Mouse (Mus musculus): ENCODE measurements around the gene Rasip1.
"Not testable (repeated sequence)": the region's sequence is repeated elsewhere in the genome, so short reads cannot be mapped to it uniquely, and the experiment has no call there.

Rasip1 gene

GRCm38 (mm10) chr7:45645591-45645971 is 18.3 kb downstream of the Rasip1 start:
- DNase-seq: no peak

DNA sequence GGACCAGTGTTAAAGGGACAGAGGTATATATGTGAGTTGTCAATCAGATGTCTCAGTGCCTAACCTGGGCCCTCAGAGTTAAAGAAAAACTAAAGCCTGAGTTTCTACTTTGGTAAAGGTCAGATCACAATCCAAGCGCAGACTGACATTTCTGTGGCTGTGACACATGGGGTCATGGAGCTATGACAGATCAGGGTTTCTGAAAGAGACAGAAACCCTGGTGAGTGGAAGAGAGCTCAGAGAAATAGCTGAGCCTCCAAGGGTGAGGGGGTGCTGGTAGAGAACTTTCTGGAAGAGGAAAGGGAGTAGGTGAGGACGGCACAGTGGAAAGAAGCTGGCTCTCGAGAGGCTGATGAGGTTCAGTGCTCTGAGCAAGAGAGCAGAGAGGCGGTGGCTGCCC is 19.4 kb downstream of the Rasip1 start:
- DNase-seq: no peak

DNA sequence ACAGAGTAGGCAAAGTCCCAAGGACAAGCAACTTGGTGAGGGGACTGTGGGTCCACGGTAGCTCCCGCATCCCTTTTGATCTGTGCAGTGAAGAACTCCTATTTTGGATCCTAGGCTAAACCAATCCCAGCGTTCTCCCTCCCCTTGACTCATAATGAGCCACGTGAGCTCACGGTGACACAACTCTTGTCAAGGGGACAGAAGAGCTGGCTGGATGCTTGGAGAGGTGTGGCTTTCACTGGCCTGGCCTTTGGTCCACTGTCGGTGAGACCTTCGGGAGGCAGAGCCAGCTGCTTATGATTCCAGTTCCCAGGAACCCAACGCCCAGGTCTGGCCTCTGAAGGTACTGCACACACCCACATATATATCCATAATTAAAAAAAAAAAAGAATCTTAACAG is 22.1 kb downstream of the Rasip1 start:
- DNase-seq: no peak

DNA sequence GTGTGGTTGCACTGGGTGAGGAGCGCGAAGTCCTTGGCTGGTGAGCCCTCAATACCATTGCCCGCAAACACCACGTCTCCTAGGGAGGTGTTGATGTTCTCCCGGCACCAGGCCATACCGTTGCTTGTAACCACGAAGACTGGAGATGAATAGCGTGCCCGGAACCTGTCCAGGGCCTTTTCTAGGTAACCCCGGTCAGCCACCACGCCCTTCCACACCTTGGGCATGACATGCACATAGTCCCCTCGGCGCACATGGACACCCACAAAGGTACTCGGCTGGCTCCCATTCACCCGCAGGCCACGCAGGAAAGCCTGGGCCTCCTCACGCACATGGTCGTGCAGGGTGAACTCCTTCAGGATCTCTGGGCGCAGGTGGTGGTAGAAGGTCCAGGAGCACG is 23.2 kb downstream of the Rasip1 start:
- DNase-seq: not testable (repeated sequence)

GRCm38 (mm10) chr7:45654424-45655047 is 27.2 kb downstream of the Rasip1 start:
- no peak for DNase-seq

GRCm38 (mm10) chr7:45660746-45661478 is 33.6 kb downstream of the Rasip1 start:
- DNase-seq: no peak

DNA sequence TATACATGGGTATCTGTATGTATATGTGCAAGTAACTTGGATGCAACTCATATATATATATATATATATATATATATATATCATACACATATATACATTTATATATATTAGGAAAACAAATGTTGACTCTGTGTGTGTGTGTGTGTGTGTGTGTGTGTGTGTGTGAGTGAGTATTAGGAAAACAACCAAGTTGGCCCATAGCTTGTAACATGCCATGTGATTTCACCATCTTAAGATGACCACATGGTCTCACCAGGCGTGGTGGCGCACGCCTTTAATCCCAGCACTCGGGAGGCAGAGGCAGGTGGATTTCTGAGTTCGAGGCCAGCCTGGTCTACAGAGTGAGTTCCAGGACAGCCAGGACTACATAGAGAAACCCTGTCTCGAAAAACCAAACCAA is 34.4 kb downstream of the Rasip1 start:
- DNase-seq: not testable (repeated sequence)

DNA sequence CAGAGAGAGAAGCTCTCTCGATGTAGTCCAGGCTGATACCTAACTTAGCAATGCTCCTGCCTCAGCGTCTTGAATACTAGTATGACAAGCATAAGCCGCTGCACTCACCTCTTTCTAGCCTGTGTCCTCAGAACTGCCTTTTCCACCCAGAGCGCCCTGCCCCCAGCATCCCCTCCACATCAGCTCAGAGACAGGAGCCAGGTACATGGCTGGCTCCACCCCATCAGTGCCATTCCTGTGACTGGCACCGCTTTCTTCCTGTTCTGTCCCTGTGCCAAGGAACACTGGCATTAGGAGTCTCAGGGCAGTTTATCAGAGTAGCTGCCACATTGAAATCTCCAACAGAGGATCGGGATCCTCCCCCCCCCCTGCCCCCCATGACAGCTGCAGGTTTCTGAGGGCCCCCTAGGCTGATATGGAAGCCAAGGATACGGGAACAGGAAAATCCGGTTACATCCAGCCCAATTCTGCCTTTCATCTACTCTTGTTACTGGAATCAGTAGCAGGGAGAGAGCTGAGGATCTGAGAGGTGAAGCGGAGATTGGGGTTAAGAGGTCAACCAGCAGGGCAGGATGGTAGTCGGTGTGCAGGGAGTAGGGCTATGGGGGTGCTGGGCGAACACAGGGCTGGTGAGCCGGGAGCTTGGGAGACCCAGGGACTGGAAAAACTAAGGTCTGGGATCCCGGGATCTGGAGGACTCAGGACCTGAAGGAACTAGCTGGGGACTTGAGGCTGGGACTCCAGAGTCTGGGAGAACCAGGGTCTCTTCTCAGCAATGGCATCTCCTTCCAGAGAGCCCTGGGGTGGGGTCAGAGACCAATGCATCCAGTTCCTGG is 38.2 kb downstream of the Rasip1 start:
- DNase-seq: no peak

DNA sequence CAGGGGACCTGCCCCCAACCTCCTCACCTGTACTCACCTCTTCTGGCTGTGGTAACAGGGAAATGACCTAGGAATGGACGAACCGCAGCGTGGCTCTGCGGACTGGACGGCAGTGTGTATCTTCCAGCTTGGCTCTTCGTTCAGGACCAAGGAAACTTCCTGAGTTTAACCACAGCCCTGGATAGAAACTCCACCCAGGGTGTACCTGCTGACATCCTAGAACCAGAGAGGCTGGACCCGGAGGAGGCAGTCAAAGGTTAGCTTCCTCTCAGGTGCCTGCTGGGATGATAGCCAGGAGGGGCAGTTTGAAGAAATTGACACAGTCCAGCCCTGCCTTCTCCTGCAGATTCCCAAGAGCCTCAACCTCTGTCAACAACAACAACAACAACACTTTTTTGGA is 38.9 kb downstream of the Rasip1 start, which contains the start of gene Fut2:
Fut2 (minus strand) TSS at position 234 of the 400 bp plus-strand sequence.
- no peak for DNase-seq

DNA sequence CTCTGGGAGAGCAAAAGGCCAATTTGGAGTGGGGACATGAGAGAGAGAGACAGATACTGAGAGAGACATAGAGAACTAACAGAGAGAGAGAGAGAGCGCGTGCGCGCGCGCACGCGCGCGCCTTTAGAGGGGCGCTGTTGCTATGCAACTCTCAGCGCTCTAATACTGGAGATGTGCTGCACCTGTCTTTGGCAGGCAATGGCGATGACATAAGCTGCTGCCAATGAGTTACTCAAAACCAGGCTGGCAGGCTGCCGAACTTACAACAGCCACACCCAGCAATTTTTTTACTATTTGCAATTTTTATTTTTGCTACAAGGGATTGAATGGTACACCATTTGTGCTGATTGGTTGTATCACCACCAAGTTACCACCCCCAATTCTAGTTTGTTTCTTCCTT is 40.5 kb downstream of the Rasip1 start:
- no peak for DNase-seq

GRCm38 (mm10) chr7:45668921-45669320 is 41.6 kb downstream of the Rasip1 start:
- DNase-seq: no peak

DNA sequence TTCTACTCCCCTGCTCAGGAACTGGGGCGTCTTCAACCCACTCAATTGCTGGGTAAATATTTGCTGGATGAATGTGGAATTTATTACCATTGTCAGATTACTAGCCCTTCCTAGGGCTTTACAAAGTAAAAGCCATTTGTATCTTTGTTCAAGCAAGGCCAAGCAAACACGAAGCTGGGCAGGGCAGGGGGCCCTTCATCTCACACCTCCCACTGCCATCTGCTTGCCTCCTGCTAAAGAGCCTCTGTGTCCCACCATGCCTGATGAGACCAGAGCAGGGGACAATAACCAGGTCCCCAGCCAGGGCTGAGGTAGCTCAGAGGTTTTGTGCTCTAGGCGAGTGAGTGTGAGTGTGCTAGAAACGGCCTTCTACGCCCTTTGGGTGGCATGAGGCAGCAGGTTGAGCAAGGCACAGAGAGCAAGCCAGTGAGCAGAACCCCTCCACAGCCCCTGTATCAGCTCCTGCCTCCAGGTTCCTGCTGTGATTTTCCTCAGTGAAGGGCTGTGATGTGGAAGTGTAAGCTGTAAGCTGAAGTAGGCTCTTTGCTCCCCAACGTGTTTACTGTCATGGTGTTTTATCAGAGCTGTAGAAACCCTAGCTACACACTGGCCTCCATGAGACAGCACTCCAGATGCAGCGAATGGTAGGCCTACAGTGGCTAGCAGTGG is 50.5 kb downstream of the Rasip1 start:
- no peak for DNase-seq

DNA sequence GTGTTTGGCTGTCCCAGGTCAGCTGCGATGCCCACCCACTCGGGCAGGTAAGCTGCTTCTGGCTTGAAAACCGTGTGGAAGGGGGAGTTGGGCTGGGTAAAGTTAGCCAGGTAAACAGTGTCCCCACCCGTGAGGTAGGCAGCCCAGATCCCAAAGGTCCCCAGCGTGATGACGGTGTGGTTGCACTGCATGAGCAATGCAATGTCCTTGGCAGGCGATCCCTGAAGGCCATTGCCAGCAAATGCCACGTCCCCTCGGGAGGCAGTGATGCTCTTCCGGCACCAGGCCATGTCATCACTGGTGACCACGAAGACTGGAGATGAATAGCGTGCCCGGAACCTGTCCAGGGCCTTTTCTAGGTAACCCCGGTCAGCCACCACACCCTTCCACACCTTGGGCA is 51.2 kb downstream of the Rasip1 start:
- no peak for DNase-seq

DNA sequence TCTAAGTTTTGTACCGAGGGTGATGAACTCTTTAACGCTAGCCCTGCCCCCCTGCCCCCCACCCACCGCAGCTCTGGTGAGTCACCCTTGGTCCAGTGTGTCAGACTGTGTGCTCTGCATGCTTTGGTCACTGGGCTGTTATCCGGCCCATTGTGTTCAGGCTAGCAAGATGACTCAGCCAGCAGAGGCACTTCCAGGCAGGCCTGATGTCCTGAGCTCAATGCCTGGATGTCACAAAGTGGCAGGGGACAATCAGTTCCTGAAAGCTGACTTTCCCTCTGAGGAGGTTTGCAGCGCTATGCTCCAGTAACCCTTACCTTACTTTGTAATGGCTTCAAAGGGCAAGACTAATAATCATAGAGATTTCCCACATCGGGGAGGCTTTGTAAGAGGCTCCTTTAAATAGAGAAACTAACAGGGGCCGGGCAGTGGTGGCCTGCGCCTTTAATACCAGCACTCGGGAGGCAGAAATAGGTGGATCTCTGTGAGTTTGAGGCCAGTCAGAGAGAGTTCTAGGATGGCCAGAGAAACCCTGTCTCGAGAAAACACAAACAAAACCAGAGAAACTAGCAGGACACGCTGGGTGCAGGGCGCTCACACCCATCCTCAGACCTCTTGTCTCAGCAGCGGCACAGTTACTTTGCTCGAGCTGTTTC is 52.8 kb downstream of the Rasip1 start:
- DNase-seq: peak; percentile 21 to 34

- no peak for DNase-seq
Measured at GRCm38 (mm10) chr7:45681046-45681736, 53.9 kb downstream of the Rasip1 start.

- DNase-seq: peak; percentile 76 to 87
Measured at GRCm38 (mm10) chr7:45682144-45683126, 55.1 kb downstream of the Rasip1 start.

GRCm38 (mm10) chr7:45683396-45684050 is 56.2 kb downstream of the Rasip1 start, which contains the start of gene Ntn5:
TSS of gene Ntn5 (plus strand) at chr7:45684022.
- DNase-seq: no peak

DNA sequence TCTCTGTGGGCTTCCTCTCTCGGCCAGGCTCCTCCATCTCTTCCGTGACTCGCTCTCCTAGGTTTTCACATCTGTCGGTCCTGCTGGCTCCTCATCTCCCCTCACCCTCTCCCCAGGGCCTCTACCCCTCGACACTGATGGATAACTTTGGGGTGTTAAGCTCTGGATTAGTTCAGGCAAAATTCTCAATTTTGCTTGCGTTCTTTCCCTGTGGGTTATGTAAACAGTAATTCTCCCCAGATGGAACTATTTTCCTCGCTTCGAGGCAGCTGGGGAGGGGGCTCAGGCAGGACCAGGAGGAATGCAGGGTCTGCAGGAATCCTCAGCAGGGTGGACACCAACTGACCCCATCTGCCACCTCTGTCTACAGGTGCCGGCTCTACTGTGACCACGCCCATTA is 58.5 kb downstream of the Rasip1 start:
- no peak for DNase-seq

- DNase-seq: no peak
Measured at GRCm38 (mm10) chr7:45686841-45687240, 59.6 kb downstream of the Rasip1 start.

Measured in kidney, adult 8-10 months (tissue).